Mouse (Mus musculus): ENCODE data around the gene C4bp. TPM values are rescaled to one million over a fixed set of nuclear protein-coding genes. Genes with fewer than 3 reads are reported as not detected.

Gene C4bp
- not detected for polyA plus RNA-seq (2014; fragmentation: Illumina TruSeq; extraction: RNeasy Lipid Tissue Mini Kit (QIAGEN cat#74804); ENCODE audit: low read depth, low replicate concordance)

DNA sequence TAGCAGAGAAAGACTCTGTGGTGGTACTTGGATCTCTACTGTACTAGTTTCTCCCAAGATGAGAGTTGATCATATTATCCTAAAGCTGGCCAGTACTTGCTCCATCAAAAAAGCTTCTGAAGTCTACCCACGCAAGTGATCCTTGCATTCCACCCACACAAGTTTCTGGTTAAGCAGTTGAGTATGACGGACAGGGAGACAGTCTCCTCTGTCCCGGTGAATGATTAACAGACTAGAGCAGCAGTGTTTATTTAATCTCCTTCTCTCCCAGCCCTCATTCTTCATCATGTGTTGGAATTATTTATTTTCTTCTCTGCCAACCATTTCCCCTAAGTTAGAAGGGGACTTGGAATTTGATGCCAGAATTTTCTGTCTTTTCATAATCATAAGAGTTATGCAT lies at the start of gene C4bp:
Gene C4bp, minus strand, starts transcription at position 179 of the 400 bp plus-strand sequence.

DNA sequence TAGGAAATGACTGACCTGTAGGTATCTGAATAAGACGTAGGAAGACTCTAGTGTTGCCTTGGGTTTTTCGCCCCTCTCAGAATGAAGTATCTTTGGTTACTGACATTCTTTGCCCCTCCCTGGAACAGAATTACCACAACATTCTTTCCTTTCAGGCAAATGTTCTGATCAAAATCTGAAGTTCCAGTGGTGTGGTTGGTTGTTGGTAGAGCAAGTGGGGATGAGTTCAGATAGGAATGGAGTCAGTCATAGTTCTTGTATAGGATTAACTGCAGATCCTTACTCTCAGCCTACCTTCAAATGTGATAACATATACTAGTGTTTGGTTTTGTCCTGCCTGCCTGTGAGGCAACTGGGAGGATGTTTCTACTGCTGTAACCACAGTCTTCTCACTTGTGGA lies 31.9 kb downstream of the C4bp start, which contains the start of gene Zp3r:
Gene Zp3r, minus strand, starts transcription at position 101 of the 400 bp plus-strand sequence.

Other genes starting within 250 kb of the C4bp start
- gene Cd55b, start 238.6 kb downstream of the C4bp start, polyA plus RNA-seq (2014; fragmentation: Illumina TruSeq; extraction: RNeasy Lipid Tissue Mini Kit (QIAGEN cat#74804); ENCODE audit: low read depth, low replicate concordance): 0.47 TPM
- 94.3 TPM for gene Cd55, start 198.9 kb downstream of the C4bp start, polyA plus RNA-seq (2014; fragmentation: Illumina TruSeq; extraction: RNeasy Lipid Tissue Mini Kit (QIAGEN cat#74804); ENCODE audit: low read depth, low replicate concordance)
- gene Zp3r, start 32.0 kb downstream of the C4bp start, polyA plus RNA-seq (2014; fragmentation: Illumina TruSeq; extraction: RNeasy Lipid Tissue Mini Kit (QIAGEN cat#74804); ENCODE audit: low read depth, low replicate concordance): not detected
- gene Gm29427, start 54.2 kb upstream of the C4bp start, polyA plus RNA-seq (2014; fragmentation: Illumina TruSeq; extraction: RNeasy Lipid Tissue Mini Kit (QIAGEN cat#74804); ENCODE audit: low read depth, low replicate concordance): not detected
- gene Yod1, start 55.7 kb upstream of the C4bp start, polyA plus RNA-seq (2014; fragmentation: Illumina TruSeq; extraction: RNeasy Lipid Tissue Mini Kit (QIAGEN cat#74804); ENCODE audit: low read depth, low replicate concordance): 18.8 TPM
- 24.7 TPM for gene Pfkfb2, start 67.6 kb upstream of the C4bp start, polyA plus RNA-seq (2014; fragmentation: Illumina TruSeq; extraction: RNeasy Lipid Tissue Mini Kit (QIAGEN cat#74804); ENCODE audit: low read depth, low replicate concordance)
- gene AA986860, start 70.3 kb upstream of the C4bp start, polyA plus RNA-seq (2014; fragmentation: Illumina TruSeq; extraction: RNeasy Lipid Tissue Mini Kit (QIAGEN cat#74804); ENCODE audit: low read depth, low replicate concordance): 2.0 TPM
- gene Fcamr, start 139.3 kb upstream of the C4bp start, polyA plus RNA-seq (2014; fragmentation: Illumina TruSeq; extraction: RNeasy Lipid Tissue Mini Kit (QIAGEN cat#74804); ENCODE audit: low read depth, low replicate concordance): not detected
- gene Pigr, start 165.1 kb upstream of the C4bp start, polyA plus RNA-seq (2014; fragmentation: Illumina TruSeq; extraction: RNeasy Lipid Tissue Mini Kit (QIAGEN cat#74804); ENCODE audit: low read depth, low replicate concordance): 0.35 TPM
- gene Fcmr, start 204.0 kb upstream of the C4bp start, polyA plus RNA-seq (2014; fragmentation: Illumina TruSeq; extraction: RNeasy Lipid Tissue Mini Kit (QIAGEN cat#74804); ENCODE audit: low read depth, low replicate concordance): not detected
- not detected for gene Il24, start 225.8 kb upstream of the C4bp start, polyA plus RNA-seq (2014; fragmentation: Illumina TruSeq; extraction: RNeasy Lipid Tissue Mini Kit (QIAGEN cat#74804); ENCODE audit: low read depth, low replicate concordance)
- gene Il20, start 249.8 kb upstream of the C4bp start, polyA plus RNA-seq (2014; fragmentation: Illumina TruSeq; extraction: RNeasy Lipid Tissue Mini Kit (QIAGEN cat#74804); ENCODE audit: low read depth, low replicate concordance): not detected

All from adrenal gland, adult 10 weeks (tissue).